Mouse (Mus musculus): ENCODE results near the gene Abhd5.

Abhd5 gene

GRCm38 (mm10) chr9:122420195-122420756, 68.9 kb downstream of the Abhd5 start:
- DNase-seq = peak; percentile 19

- peak; percentile 87 for DNase-seq
Observed at GRCm38 (mm10) chr9:122420772-122421764, 69.7 kb downstream of the Abhd5 start.

GRCm38 (mm10) chr9:122421911-122422310, 70.5 kb downstream of the Abhd5 start:
- no peak for DNase-seq

GRCm38 (mm10) chr9:122422706-122423105, 71.3 kb downstream of the Abhd5 start:
- DNase-seq = no peak

GRCm38 (mm10) chr9:122423146-122423545, 71.7 kb downstream of the Abhd5 start:
- no peak for DNase-seq

GRCm38 (mm10) chr9:122424941-122425608, 73.7 kb downstream of the Abhd5 start:
- peak; percentile 76 for DNase-seq

GRCm38 (mm10) chr9:122429058-122429649, 77.7 kb downstream of the Abhd5 start:
- no peak for DNase-seq

- DNase-seq = no peak
Observed at GRCm38 (mm10) chr9:122429685-122430084, 78.3 kb downstream of the Abhd5 start.
